Mouse (Mus musculus) v-Abl transformed pro-B cells (cell line): ENCODE results near the gene Actg2.

Experiments used
- in situ Hi-C, 2 experiments: fragments of 400-800 bp; cut with MboI; formaldehyde crosslinking; loops; one replicate each; pipeline ENCODE4 v1.15.1; 2025; ENCODE audit not compliant: unreplicated experiment in 2 of 2

Gene Actg2

GRCm38 (mm10) chr6:83488200-83488599, 47.9 kb downstream of the Actg2 start:
- in situ Hi-C loops, result no loop called here

- in situ Hi-C loops, result no loop called here
These were observed 48.8 kb downstream of the Actg2 start for GRCm38 (mm10) chr6:83487298-83487697.

- in situ Hi-C loops, result no loop called here
These were observed 50.2 kb downstream of the Actg2 start for GRCm38 (mm10) chr6:83485854-83486253.

DNA sequence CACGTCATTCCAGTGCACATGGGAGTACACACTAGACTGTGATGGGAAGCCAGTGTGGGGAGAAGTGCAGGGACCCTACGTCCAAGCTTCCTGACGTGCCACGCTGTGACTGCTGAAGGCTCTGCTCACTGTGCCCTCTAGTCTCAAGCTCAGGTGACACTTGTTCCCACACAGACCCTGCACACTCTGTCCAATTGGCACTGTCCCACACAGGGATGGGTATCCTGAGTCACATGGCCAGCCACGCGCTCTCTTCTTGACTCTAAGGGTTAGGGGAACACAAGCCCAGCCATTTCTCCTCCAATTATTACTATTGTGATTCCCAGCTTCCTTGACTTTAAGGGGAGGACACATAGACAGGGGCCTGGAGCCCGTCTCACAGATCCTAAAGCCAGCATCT, 52.3 kb downstream of the Actg2 start:
- in situ Hi-C loops, result no loop called here

- in situ Hi-C loops, result no loop called here
These were observed 53.5 kb downstream of the Actg2 start for GRCm38 (mm10) chr6:83482418-83483085.

GRCm38 (mm10) chr6:83480019-83480655, 55.9 kb downstream of the Actg2 start:
- in situ Hi-C loops, result no loop called here

DNA sequence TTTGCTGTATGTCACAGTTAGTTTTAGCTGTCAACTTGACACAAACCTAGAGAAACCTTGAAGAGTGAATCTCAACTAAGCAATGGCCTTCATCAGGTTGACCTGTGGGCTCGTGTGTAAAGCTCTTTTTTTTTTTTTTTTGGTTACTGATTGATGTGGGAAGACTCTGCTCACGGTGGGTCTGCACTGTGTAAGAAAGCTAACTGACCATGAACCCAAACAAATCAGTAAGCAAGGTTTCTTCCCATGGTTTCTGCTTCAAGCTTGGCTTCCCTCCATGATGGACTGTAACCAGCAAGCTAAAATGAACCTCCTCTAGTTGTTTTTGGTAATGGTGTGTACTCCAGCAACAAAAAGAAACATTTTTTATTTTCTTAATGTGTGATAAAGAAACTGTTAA, 56.9 kb downstream of the Actg2 start:
- in situ Hi-C loops, result no loop called here

GRCm38 (mm10) chr6:83478628-83479027, 57.4 kb downstream of the Actg2 start:
- in situ Hi-C loops, result no loop called here

- in situ Hi-C loops, result no loop called here
These were observed 57.8 kb downstream of the Actg2 start for GRCm38 (mm10) chr6:83478217-83478616.

DNA sequence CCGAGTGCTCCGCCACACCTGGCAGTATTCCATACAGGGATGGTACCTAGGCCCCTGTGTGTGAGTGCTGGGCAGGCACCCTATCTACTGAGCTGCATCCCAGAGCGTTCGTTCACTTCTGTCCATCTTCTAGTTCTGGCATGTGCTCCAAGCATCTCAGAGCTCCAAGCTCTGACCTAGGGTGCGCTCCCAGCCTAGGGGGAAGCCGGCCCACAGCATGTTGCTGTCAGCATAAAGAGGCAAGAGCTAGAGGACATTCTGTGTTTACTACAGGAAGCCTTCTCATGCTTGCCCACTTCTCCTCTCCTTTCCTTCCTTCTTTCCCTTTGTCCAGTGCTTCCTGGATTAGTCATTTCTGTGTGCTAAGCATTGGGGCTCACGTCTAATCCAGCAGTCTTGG, 60.6 kb downstream of the Actg2 start:
- in situ Hi-C loops, result no loop called here

DNA sequence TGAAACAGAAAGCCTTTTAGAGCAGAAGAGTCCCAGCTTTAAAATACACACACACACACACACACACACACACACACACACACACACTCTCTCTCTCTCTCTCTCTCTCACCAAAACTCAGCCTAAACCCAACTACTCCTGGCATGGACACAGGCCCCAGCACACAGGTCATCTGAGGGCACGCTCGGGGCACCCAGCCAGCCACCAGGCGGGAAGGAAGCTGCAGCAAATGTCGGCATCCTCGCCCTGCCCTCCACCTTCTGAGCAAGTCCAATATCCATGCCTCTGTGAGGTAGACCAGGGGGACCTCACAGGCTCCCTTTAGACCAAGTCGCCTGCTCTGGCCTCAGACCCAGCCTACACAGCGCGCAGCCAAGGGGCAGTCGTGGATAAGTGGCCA, 62.8 kb downstream of the Actg2 start:
- in situ Hi-C loops, result no loop called here

GRCm38 (mm10) chr6:83471739-83472138, 64.3 kb downstream of the Actg2 start:
- in situ Hi-C loops, result no loop called here

GRCm38 (mm10) chr6:83464011-83464410, 72.1 kb downstream of the Actg2 start:
- in situ Hi-C loops, result loop anchor here in 1 of 2 experiments (5.0 kb wide), 1 partner anchor 38 kb away; no protein-coding TSS in a partner anchor
